Mouse (Mus musculus) kidney, adult 9 months (tissue): ENCODE data around the gene Tec.

Experiments
- DNase-seq: peaks from one replicate; pipeline ENCODE4 v3.0.0; 2022

Tec gene

GRCm38 (mm10) chr5:72818513-72819180 is 49.6 kb downstream of the Tec start:
- DNase-seq: no peak

- no peak for DNase-seq
Measured at GRCm38 (mm10) chr5:72817523-72818091, 50.7 kb downstream of the Tec start.

GRCm38 (mm10) chr5:72816960-72817359 is 51.3 kb downstream of the Tec start:
- DNase-seq: peak; percentile 43

GRCm38 (mm10) chr5:72816491-72816890 is 51.8 kb downstream of the Tec start:
- no peak for DNase-seq

GRCm38 (mm10) chr5:72816046-72816445 is 52.2 kb downstream of the Tec start:
- DNase-seq: no peak

- no peak for DNase-seq
Measured at GRCm38 (mm10) chr5:72815361-72815760, 52.9 kb downstream of the Tec start.

- no peak for DNase-seq
Measured at GRCm38 (mm10) chr5:72814072-72814471, 54.2 kb downstream of the Tec start.

- no peak for DNase-seq
Measured at GRCm38 (mm10) chr5:72812908-72813307, 55.4 kb downstream of the Tec start.

- DNase-seq: no peak
Measured at GRCm38 (mm10) chr5:72812328-72812727, 56.0 kb downstream of the Tec start.

GRCm38 (mm10) chr5:72811397-72811796 is 56.9 kb downstream of the Tec start:
- DNase-seq: no peak

GRCm38 (mm10) chr5:72810990-72811389 is 57.3 kb downstream of the Tec start:
- no peak for DNase-seq

- DNase-seq: no peak
Measured at GRCm38 (mm10) chr5:72809480-72809879, 58.8 kb downstream of the Tec start.

GRCm38 (mm10) chr5:72808456-72809111 is 59.7 kb downstream of the Tec start:
- peak; percentile 30 for DNase-seq

GRCm38 (mm10) chr5:72802851-72803250 is 65.4 kb downstream of the Tec start:
- no peak for DNase-seq

- no peak for DNase-seq
Measured at GRCm38 (mm10) chr5:72798563-72798962, 69.7 kb downstream of the Tec start.

- DNase-seq: no peak
Measured at GRCm38 (mm10) chr5:72796186-72796613, 72.1 kb downstream of the Tec start.

- peak; percentile 65 for DNase-seq
Measured at GRCm38 (mm10) chr5:72793309-72793850, 74.9 kb downstream of the Tec start.

GRCm38 (mm10) chr5:72791789-72792188 is 76.5 kb downstream of the Tec start:
- DNase-seq: peak; percentile 82

- DNase-seq: no peak
Measured at GRCm38 (mm10) chr5:72791386-72791785, 76.9 kb downstream of the Tec start.

- no peak for DNase-seq
Measured at GRCm38 (mm10) chr5:72785451-72785850, 82.8 kb downstream of the Tec start.

GRCm38 (mm10) chr5:72784719-72785118 is 83.6 kb downstream of the Tec start:
- DNase-seq: peak; percentile 18

GRCm38 (mm10) chr5:72783957-72784356 is 84.3 kb downstream of the Tec start:
- no peak for DNase-seq

GRCm38 (mm10) chr5:72783123-72783522 is 85.2 kb downstream of the Tec start:
- DNase-seq: no peak

- no peak for DNase-seq
Measured at GRCm38 (mm10) chr5:72781776-72782175, 86.5 kb downstream of the Tec start.
